Mouse (Mus musculus) liver, postnatal 0 days (tissue): ENCODE measurements around the gene Shisa7.
A peak's percentile ranks its signal among the peaks of the same experiment; 100 is the strongest.

ENCODE experiments used
- CTCF ChIP-seq: sonication (generic); IDR thresholded peaks from 2 replicates; pipeline ENCODE4 v1.5.1; 2016; ENCODE audit warnings: antibody characterized with exemption, low read depth
- EP300 ChIP-seq: IDR thresholded peaks from 2 replicates; pipeline ENCODE4 v1.6.1; 2016; ENCODE audit warnings: antibody characterized with exemption, low read depth, mild to moderate bottlenecking

DNA sequence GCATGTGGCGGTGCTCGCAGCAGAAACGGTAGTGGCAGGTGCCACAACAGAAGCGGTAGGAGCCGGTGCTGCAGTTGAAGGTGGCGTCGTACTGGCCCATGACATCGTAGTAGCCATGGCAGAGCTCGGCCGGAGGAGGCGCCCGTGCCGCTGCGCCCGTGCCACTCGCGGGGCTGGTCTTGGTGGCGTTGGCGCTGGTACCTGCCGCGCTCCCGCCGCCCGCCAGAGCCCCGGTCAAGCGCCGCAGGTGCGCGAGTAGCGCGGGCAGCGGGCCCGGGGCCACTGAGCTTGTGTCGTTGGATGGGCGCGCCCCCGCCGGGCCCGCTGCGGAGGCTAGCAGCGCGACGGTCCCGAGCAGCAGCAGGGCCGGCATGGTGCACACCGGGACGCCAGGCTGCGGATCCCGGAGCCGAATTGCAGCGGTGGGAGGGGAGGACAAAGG is 8.1 kb downstream of the Shisa7 start:
- TF ChIP-seq CTCF (peak; percentile 53), EP300 (no peak)
